Mouse (Mus musculus) testis, postnatal 10 days (tissue): ENCODE measurements around the gene Smad3.

Experiments used
- DNase-seq: peaks from one replicate; pipeline ENCODE4 v3.0.0; 2021; ENCODE audit warnings: low spot score

The Smad3 gene

DNA sequence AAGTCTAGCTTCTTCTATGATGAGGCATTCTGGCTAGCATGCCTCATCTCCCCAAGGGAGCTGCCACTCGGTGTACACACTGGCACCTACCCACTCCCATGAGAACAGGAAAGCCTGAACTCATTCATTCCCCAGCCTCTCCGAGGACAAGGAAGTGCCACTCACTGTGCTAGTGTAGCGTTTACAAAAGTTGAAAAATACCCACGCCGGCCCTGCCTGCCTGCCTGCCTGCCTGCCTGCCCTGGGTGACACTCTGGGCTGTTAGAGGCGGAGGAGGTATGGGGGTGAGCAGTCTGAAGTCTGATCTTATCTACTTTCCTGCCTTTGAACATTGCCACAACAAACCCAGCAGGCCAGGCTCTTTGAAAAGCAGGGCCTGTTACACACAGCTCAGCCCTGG, 37.1 kb downstream of the Smad3 start:
- DNase-seq: no peak

- DNase-seq: no peak
Observed at GRCm38 (mm10) chr9:63719770-63720440, 37.9 kb downstream of the Smad3 start.

- DNase-seq: no peak
Observed at GRCm38 (mm10) chr9:63718735-63719358, 38.9 kb downstream of the Smad3 start.

GRCm38 (mm10) chr9:63718170-63718569, 39.6 kb downstream of the Smad3 start:
- no peak for DNase-seq

GRCm38 (mm10) chr9:63717474-63718005, 40.3 kb downstream of the Smad3 start:
- no peak for DNase-seq

- no peak for DNase-seq
Observed at GRCm38 (mm10) chr9:63716150-63717138, 41.4 kb downstream of the Smad3 start.

DNA sequence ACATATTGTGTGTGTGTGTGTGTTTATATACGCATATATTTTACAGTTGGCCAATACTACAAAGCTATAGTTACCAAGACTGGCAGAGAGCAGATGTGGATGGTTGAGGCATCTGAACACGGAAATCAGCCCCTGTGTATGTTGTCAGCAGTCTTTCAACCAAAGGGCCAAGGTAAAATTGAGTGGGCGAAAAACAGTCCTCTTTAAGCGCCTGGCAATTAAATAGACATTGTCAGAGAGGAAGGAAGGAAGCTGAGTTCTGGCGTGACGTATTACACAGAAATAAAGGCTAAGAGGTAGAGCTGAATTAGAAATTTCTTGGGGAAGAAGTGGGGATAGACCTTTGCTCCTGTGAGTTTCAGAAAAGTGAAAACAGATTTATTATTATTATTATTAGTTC, 43.2 kb downstream of the Smad3 start:
- DNase-seq: no peak

- no peak for DNase-seq
Observed at GRCm38 (mm10) chr9:63712838-63713237, 45.0 kb downstream of the Smad3 start.

- no peak for DNase-seq
Observed at GRCm38 (mm10) chr9:63711580-63712230, 46.1 kb downstream of the Smad3 start.

DNA sequence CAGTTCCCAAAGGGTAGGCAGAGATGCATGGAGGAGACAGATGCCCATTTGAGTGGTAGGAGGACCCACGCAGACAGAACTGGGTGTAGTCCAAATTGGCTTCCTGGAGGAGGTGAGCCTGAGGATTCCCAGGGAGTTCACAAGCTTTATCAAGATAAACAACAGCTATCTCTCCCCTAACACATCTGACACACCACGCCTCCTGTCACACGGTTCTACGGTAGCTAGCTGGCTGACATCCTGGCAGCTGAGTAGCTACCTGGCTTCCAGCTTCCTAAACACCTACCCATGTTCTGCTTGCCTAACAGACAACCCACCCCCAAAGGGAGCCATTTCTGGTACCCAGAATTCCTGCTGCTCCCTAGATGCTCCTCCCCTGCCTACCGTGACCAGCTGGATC, 47.9 kb downstream of the Smad3 start:
- DNase-seq: no peak

DNA sequence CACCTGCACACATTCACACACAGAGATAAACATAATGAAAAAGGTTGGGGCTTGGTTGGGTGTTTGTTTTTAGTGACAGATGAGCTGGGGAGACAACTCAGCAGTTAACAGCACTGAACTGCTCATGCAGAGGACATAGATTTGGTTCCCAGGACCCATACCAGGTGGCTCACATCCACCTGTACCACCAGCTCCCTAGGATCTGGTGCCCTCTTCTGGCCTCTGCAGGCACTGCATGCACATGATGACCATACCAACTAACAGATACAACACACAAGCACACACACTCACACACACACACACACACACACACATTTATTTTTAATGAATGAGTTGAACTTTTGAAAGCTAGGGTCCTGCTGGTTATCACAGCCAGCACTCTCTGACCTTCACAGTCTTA, 48.5 kb downstream of the Smad3 start:
- DNase-seq: no peak

GRCm38 (mm10) chr9:63707816-63708588, 49.8 kb downstream of the Smad3 start:
- no peak for DNase-seq

GRCm38 (mm10) chr9:63706152-63706733, 51.6 kb downstream of the Smad3 start:
- DNase-seq: no peak

DNA sequence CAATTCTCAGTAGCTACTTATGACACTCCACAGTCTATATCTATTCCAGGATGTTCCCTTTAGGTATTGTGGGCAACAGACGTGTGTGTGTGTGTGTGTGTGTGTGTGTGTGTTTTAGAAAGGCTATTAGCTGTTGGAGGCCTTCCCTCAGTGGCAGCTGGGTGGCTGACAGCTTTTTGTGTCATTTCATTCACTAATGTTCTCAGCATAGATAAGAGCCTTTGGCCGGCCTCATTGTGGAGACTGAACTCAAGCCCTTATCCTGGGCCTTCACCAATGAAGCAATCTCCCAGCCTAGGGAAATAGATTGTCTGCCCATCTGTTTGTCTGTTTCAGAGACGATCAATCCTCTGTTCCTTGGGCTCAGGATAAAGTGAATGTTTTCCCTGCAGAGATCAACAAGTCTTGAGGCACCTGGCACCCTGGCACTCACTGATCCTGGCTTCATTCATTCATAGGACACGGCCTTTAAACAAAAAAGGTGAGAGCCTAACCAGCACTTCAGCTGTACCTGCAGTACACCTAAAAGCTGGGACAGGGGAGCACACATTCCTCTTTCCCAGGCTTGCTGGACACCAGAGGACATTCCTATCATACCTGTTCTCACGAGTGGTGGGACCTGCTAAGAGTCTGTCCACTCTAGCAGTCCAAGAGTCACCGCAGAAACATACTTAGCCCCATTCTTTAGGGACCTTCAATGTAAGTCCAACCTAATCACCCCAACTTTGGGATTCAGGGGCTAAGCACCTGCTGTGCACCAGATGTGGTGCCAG, 52.6 kb downstream of the Smad3 start:
- no peak for DNase-seq

- DNase-seq: no peak
Observed at GRCm38 (mm10) chr9:63704131-63704530, 53.7 kb downstream of the Smad3 start.

DNA sequence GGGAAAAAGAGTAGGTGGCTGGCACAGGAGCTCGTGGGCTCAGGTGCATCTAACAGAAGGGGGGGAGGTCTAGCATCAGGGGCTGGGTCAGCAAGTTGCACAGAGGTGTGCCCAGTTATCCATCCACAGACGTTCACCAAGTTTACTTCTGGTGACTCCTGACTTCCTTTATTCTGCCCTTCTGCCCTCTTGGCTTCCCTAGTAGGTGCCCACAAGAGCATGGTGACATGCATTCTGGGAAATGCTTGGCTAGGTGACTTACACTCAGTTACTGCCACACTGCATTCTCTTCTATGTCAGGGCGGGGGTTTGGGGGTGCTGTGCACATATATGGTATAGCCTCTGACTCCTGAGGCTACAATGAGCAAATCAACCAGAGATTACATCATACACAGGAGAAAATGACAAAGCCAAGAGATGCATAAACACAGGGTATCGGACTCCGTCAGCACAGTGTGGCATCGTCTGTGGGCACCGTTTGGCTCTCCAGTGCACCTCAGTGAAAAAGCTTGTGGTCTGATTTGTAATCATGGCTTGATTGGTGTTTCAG, 54.5 kb downstream of the Smad3 start:
- DNase-seq: no peak

- no peak for DNase-seq
Observed at GRCm38 (mm10) chr9:63702502-63703013, 55.2 kb downstream of the Smad3 start.

DNA sequence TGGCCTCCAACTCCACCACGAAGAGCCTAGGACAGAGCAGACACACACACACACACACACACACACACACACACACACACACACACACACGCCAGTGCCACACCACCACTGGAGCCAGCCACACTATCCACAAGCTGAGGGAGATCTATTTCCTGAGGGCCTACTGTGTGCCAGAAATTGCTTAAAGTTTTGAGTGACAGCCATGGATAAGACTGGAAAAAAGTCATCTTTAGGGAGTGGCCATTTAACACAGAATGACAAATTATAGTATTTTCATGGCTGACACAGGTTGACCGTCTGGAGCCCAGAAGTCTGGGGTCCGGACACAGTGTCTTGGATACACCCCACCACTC, 55.9 kb downstream of the Smad3 start:
- no peak for DNase-seq

GRCm38 (mm10) chr9:63701258-63701956, 56.4 kb downstream of the Smad3 start:
- DNase-seq: no peak
